Mouse (Mus musculus): ENCODE results near the gene Cyp2w1. TPM values are rescaled to one million over a fixed set of nuclear protein-coding genes. Genes with fewer than 3 reads are reported as not detected.

The Cyp2w1 gene
- polyA plus RNA-seq, 1 experiment from 2014 or later = not detected

GRCm38 (mm10) chr5:139380385-139381248 lies 28.2 kb downstream of the Cyp2w1 start:
- DNase-seq (ENCODE audit: low spot score) (peak; percentile 88), ATAC-seq (ENCODE audit: insufficient read depth, low FRiP score, low TSS enrichment) (peak; percentile 90)
- Histone ChIP-seq H3K9me3 (ENCODE audit: control insufficient read depth, low read length) (no peaks in the 10 kb centered on the region), H3K9ac (ENCODE audit: low read length) (peak overlapping the region; percentile 67), H3K27me3 (ENCODE audit: control insufficient read depth, insufficient read depth, low read length) (no peaks in the 10 kb centered on the region), H3K4me3 (ENCODE audit: low read depth, low read length) (peak overlapping the region; percentile 62), H3K36me3 (ENCODE audit: control insufficient read depth, insufficient read depth, low read length) (no peaks in the 10 kb centered on the region), H3K27ac (ENCODE audit: low read depth, low read length) (no peak overlapping the region), H3K4me1 (ENCODE audit: control insufficient read depth, insufficient read depth, low read length) (no peaks in the 10 kb centered on the region), H3K4me2 (ENCODE audit: low read depth) (peak overlapping the region; percentile 86)
- 2% methylated on average over 73 of the region's 73 CpGs for WGBS

DNA sequence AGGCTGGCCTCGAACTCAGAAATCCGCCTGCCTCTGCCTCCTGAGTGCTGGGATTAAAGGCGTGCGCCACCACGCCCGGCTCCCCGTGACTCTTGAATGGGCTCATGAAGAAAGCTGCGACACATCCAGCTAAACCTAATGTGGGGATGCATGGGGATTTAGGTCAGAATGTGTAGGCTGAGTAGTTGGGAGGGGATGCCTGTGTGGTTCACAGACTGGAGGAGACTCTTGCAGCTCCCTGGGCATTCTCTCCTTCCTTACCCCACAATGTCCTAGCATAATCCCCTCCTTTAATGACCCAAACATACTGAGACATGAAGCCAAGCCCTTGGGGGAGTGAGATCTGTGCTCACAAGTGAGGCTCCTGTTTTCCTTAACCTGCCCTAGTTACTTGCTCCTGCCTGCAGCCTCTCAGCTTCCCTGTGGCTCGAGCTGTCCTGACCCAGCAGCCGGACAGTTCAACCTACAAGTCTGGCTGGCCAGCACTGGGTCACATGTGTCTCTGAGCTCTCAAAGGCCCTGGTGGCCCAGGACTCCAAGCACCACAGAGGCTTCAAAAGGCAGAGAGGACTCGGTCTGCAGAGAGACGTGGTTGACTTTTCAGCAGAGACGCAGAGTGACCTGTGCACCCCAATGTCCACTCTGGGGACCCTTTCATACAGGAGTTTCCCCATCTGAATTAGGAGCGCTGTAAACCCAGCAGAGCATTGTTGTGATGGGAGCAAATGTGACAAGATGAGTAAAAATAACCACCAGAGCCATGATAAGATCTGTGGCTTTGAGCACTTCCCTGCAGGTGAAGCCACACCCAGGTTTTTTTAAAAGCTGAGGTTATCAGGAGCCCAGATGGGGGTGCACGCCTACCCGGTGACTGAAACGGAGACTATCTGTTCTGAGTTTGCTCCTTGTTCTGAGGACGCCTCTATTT lies 29.4 kb downstream of the Cyp2w1 start:
- DNase-seq (ENCODE audit: low spot score) (no peak), ATAC-seq (ENCODE audit: insufficient read depth, low FRiP score, low TSS enrichment) (no peak)
- H3K27me3 ChIP-seq (ENCODE audit: control insufficient read depth, insufficient read depth, low read length) = no peaks in the 10 kb centered on the region
- H3K9ac ChIP-seq (ENCODE audit: low read length) = no peak overlapping the region
- H3K9me3 ChIP-seq (ENCODE audit: control insufficient read depth, low read length) = no peaks in the 10 kb centered on the region
- H3K4me3 ChIP-seq (ENCODE audit: low read depth, low read length) = no peak overlapping the region
- H3K4me2 ChIP-seq (ENCODE audit: low read depth) = no peak overlapping the region
- no peaks in the 10 kb centered on the region for H3K4me1 ChIP-seq (ENCODE audit: control insufficient read depth, insufficient read depth, low read length)
- no peak overlapping the region for H3K27ac ChIP-seq (ENCODE audit: low read depth, low read length)
- no peaks in the 10 kb centered on the region for H3K36me3 ChIP-seq (ENCODE audit: control insufficient read depth, insufficient read depth, low read length)
- 82% methylated on average over 17 of the region's 18 CpGs for whole genome bisulfite sequencing

GRCm38 (mm10) chr5:139382760-139383159 lies 30.3 kb downstream of the Cyp2w1 start:
- no peaks in the 10 kb centered on the region for H3K27me3 ChIP-seq (ENCODE audit: control insufficient read depth, insufficient read depth, low read length)
- no peak overlapping the region for H3K4me2 ChIP-seq (ENCODE audit: low read depth)
- no peak for DNase-seq (ENCODE audit: low spot score)
- H3K4me3 ChIP-seq (ENCODE audit: low read depth, low read length) = no peak overlapping the region
- 81% methylated on average over 8 of the region's 8 CpGs for WGBS
- H3K27ac ChIP-seq (ENCODE audit: low read depth, low read length) = peak overlapping the region; percentile 58; the same call in 1 of the 2 replicates
- no peaks in the 10 kb centered on the region for H3K36me3 ChIP-seq (ENCODE audit: control insufficient read depth, insufficient read depth, low read length)
- no peaks in the 10 kb centered on the region for H3K9me3 ChIP-seq (ENCODE audit: control insufficient read depth, low read length)
- no peak for ATAC-seq (ENCODE audit: insufficient read depth, low FRiP score, low TSS enrichment)
- H3K9ac ChIP-seq (ENCODE audit: low read length) = no peak overlapping the region
- H3K4me1 ChIP-seq (ENCODE audit: control insufficient read depth, insufficient read depth, low read length) = no peaks in the 10 kb centered on the region

DNA sequence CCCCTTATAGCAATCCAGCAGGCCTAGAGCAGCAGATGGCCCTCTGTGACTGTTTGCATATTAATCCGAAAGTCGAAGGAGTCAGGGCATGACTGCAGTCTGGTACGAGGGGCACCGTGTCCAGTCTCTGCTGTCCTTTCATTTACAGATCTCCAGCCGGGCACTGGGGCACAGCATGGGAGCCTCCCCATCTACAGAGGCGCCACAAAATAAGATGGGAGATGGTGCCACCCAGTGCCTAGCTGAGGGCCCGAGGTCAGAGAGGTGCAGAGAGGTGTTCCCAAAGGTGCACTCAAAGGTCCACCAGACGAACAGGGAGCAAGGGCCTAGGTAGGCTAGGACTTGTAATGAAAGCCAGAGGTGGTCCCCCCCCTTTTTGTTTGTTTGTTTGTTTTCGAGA lies 30.8 kb downstream of the Cyp2w1 start:
- WGBS = 80% methylated on average over 9 of the region's 9 CpGs
- H3K27me3 ChIP-seq (ENCODE audit: control insufficient read depth, insufficient read depth, low read length) = no peaks in the 10 kb centered on the region
- ATAC-seq (ENCODE audit: insufficient read depth, low FRiP score, low TSS enrichment) (no peak), DNase-seq (ENCODE audit: low spot score) (no peak)
- no peak overlapping the region for H3K9ac ChIP-seq (ENCODE audit: low read length)
- H3K9me3 ChIP-seq (ENCODE audit: control insufficient read depth, low read length) = no peaks in the 10 kb centered on the region
- no peak overlapping the region for H3K4me3 ChIP-seq (ENCODE audit: low read depth, low read length)
- H3K4me2 ChIP-seq (ENCODE audit: low read depth) = no peak overlapping the region
- H3K4me1 ChIP-seq (ENCODE audit: control insufficient read depth, insufficient read depth, low read length) = peaks cover under 1% of the 10 kb centered on the region; the same call in 1 of the 2 replicates
- no peaks in the 10 kb centered on the region for H3K36me3 ChIP-seq (ENCODE audit: control insufficient read depth, insufficient read depth, low read length)
- no peak overlapping the region for H3K27ac ChIP-seq (ENCODE audit: low read depth, low read length)

DNA sequence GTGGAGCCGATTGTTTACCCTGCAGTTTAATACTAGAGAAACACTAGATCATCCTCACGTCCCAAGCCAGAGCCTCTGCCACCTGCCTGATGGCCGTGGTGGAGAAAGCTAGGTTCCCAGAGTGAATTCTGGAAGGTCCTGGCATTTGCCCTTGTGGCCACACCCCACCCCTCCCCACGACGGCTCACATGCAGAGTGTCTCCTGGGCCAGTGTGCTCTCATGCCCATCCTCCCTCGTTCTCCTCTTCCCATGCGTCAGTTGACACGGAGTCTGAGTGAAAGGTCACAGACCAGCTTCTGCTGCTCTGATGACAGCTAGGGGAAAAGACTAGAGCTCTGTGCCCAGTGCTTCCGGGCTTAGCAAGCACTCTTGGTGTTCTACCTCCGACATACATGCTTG lies 32.1 kb downstream of the Cyp2w1 start:
- DNase-seq (ENCODE audit: low spot score) (no peak), ATAC-seq (ENCODE audit: insufficient read depth, low FRiP score, low TSS enrichment) (no peak)
- Histone ChIP-seq H3K36me3 (ENCODE audit: control insufficient read depth, insufficient read depth, low read length) (no peaks in the 10 kb centered on the region), H3K9ac (ENCODE audit: low read length) (no peak overlapping the region), H3K27me3 (ENCODE audit: control insufficient read depth, insufficient read depth, low read length) (no peaks in the 10 kb centered on the region), H3K4me3 (ENCODE audit: low read depth, low read length) (no peak overlapping the region), H3K9me3 (ENCODE audit: control insufficient read depth, low read length) (no peaks in the 10 kb centered on the region), H3K4me1 (ENCODE audit: control insufficient read depth, insufficient read depth, low read length) (peaks cover 8% of the 10 kb centered on the region; the same call in 1 of the 2 replicates), H3K27ac (ENCODE audit: low read depth, low read length) (no peak overlapping the region), H3K4me2 (ENCODE audit: low read depth) (no peak overlapping the region)
- 79% methylated on average over 10 of the region's 10 CpGs for WGBS

- 94% methylated on average over 5 of the region's 5 CpGs for WGBS
- peaks cover 12% of the 10 kb centered on the region; the same call in 1 of the 2 replicates for H3K4me1 ChIP-seq (ENCODE audit: control insufficient read depth, insufficient read depth, low read length)
- no peak overlapping the region for H3K4me3 ChIP-seq (ENCODE audit: low read depth, low read length)
- H3K27me3 ChIP-seq (ENCODE audit: control insufficient read depth, insufficient read depth, low read length) = no peaks in the 10 kb centered on the region
- no peaks in the 10 kb centered on the region for H3K36me3 ChIP-seq (ENCODE audit: control insufficient read depth, insufficient read depth, low read length)
- no peak overlapping the region for H3K9ac ChIP-seq (ENCODE audit: low read length)
- DNase-seq (ENCODE audit: low spot score) (no peak), ATAC-seq (ENCODE audit: insufficient read depth, low FRiP score, low TSS enrichment) (no peak)
- H3K27ac ChIP-seq (ENCODE audit: low read depth, low read length) = no peak overlapping the region
- H3K9me3 ChIP-seq (ENCODE audit: control insufficient read depth, low read length) = no peaks in the 10 kb centered on the region
- H3K4me2 ChIP-seq (ENCODE audit: low read depth) = no peak overlapping the region
These were observed 33.6 kb downstream of the Cyp2w1 start for GRCm38 (mm10) chr5:139386047-139386446.

DNA sequence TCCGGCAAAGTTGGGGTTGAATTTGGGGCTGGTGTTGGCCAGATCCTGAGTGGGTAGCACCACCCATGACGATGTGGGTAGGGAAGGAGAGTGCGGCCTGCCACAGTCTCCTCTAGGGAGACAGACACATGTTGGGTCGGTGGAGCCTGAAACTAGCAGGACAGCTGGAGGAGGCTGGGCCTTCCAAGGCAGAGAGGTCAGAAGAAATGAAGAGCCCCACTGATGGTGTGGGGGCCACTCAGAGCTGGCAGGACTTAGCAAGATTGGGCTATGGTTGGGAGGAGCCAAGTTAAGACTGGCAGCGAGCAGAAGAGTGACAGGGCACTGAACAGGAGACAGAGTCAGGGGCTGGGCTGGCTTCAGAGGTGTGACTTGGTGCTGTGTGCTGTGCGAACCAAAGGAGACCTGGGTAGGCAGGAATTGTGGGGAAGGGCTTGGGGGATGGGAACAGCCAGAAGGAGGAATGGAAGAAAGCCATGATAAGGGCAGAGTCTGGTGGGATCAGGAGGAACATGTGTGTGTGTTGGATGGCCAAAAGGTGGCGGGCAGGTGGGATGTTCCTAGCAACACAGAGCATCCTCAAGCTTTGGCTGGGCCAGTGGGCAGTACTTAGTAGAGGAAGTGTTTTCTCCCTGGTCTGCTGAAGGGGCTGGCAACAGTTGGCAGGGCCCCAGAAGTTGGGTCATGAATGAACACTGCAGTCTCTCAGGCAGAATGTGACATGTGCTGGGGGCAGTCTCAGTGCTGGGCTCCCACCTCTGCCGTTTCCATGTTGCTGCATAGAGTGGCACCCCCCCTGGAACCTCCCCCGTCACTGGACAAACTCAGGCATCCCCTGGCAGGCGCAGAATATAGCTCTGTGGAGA lies 35.1 kb downstream of the Cyp2w1 start:
- Histone ChIP-seq H3K4me1 (ENCODE audit: control insufficient read depth, insufficient read depth, low read length) (peaks cover 12% of the 10 kb centered on the region; the same call in 1 of the 2 replicates), H3K27me3 (ENCODE audit: control insufficient read depth, insufficient read depth, low read length) (no peaks in the 10 kb centered on the region), H3K9me3 (ENCODE audit: control insufficient read depth, low read length) (no peaks in the 10 kb centered on the region), H3K4me3 (ENCODE audit: low read depth, low read length) (no peak overlapping the region), H3K4me2 (ENCODE audit: low read depth) (no peak overlapping the region), H3K9ac (ENCODE audit: low read length) (no peak overlapping the region), H3K27ac (ENCODE audit: low read depth, low read length) (0 out of 2 replicates have a peak overlapping the region, but pooled peaks have one; percentile 49), H3K36me3 (ENCODE audit: control insufficient read depth, insufficient read depth, low read length) (no peaks in the 10 kb centered on the region)
- ATAC-seq (ENCODE audit: insufficient read depth, low FRiP score, low TSS enrichment) = no peak
- WGBS = 71% methylated on average over 10 of the region's 10 CpGs
- DNase-seq (ENCODE audit: low spot score) = no peak

DNA sequence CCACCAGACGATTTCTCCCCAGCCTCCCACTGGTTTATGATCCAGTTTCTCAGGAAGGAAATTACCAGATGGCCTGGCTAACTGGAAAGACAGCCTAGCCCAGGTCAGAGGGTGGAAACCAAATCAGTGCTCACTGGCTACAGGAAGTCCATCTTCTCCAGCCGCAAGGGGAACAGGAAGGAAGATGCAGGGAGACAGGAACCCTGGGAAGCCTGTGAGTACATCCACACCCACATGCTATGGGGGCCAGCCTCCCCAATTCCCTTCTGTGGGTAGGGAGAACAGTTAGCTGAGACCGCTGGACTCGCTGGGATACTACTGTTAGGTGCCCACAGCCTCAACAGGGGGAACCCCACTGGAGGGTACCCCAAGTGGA lies 35.8 kb downstream of the Cyp2w1 start:
- ATAC-seq (ENCODE audit: insufficient read depth, low FRiP score, low TSS enrichment) (no peak), DNase-seq (ENCODE audit: low spot score) (no peak)
- H3K4me3 ChIP-seq (ENCODE audit: low read depth, low read length) = no peak overlapping the region
- H3K27ac ChIP-seq (ENCODE audit: low read depth, low read length) = peak overlapping the region; percentile 20; the same call in 1 of the 2 replicates
- H3K9me3 ChIP-seq (ENCODE audit: control insufficient read depth, low read length) = no peaks in the 10 kb centered on the region
- no peaks in the 10 kb centered on the region for H3K36me3 ChIP-seq (ENCODE audit: control insufficient read depth, insufficient read depth, low read length)
- H3K27me3 ChIP-seq (ENCODE audit: control insufficient read depth, insufficient read depth, low read length) = no peaks in the 10 kb centered on the region
- 49% methylated on average over 4 of the region's 4 CpGs for WGBS
- no peak overlapping the region for H3K9ac ChIP-seq (ENCODE audit: low read length)
- H3K4me1 ChIP-seq (ENCODE audit: control insufficient read depth, insufficient read depth, low read length) = peaks cover 12% of the 10 kb centered on the region; the same call in 1 of the 2 replicates
- H3K4me2 ChIP-seq (ENCODE audit: low read depth) = no peak overlapping the region
